Mouse (Mus musculus) cerebellum, postnatal 36 days (tissue): ENCODE measurements at regions not wholly inside any gene's neighbourhood (a gene's known extent, or its start where the extent isn't known, plus 50 kb on each side); places are given as distances from the start of the nearest gene placed in this dataset.
"Not testable (repeated sequence)": the region's sequence is repeated elsewhere in the genome, so short reads cannot be mapped to it uniquely, and the experiment has no call there.

ENCODE experiments used
- DNase-seq, 2 experiments: peaks; one replicate each; pipeline ENCODE4 v3.0.0; 2021 to 2022; ENCODE audit warnings: mixed read lengths in 2 of 2

- DNase-seq = no peak
Observed at GRCm38 (mm10) chr10:111354607-111355006, 56.1 kb downstream of the Bbs10 start.

- not testable (repeated sequence) for DNase-seq
Observed at GRCm38 (mm10) chr10:111358340-111358739, 59.9 kb downstream of the Bbs10 start.

GRCm38 (mm10) chr10:111361749-111362435 is 63.4 kb downstream of the Bbs10 start:
- no peak for DNase-seq

- no peak for DNase-seq
Observed at GRCm38 (mm10) chr10:111363729-111364617, 65.5 kb downstream of the Bbs10 start.

GRCm38 (mm10) chr10:111365011-111365410 is 66.5 kb downstream of the Bbs10 start:
- DNase-seq = no peak

- DNase-seq = not testable (repeated sequence)
Observed at GRCm38 (mm10) chr10:111369046-111369445, 70.6 kb downstream of the Bbs10 start.

- no peak for DNase-seq
Observed at GRCm38 (mm10) chr10:111378047-111378618, 79.7 kb downstream of the Bbs10 start.

- DNase-seq = peak; percentile 50 to 53
Observed at GRCm38 (mm10) chr10:111381689-111382088, 83.2 kb downstream of the Bbs10 start.

GRCm38 (mm10) chr10:111382206-111382930 is 83.9 kb downstream of the Bbs10 start:
- no peak for DNase-seq

GRCm38 (mm10) chr10:111385561-111385960 is 87.1 kb downstream of the Bbs10 start:
- no peak for DNase-seq

GRCm38 (mm10) chr10:111387869-111388538 is 85.0 kb upstream of the Nap1l1 start:
- DNase-seq = no peak

- no peak for DNase-seq
Observed at GRCm38 (mm10) chr10:111388545-111389320, 84.3 kb upstream of the Nap1l1 start.

- peak; percentile 16 to 18 for DNase-seq
Observed at GRCm38 (mm10) chr10:111389890-111390289, 83.1 kb upstream of the Nap1l1 start.

- no peak for DNase-seq
Observed at GRCm38 (mm10) chr10:111394421-111394820, 78.6 kb upstream of the Nap1l1 start.

GRCm38 (mm10) chr10:111405071-111405470 is 68.0 kb upstream of the Nap1l1 start:
- DNase-seq = no peak

GRCm38 (mm10) chr10:111408887-111409286 is 64.1 kb upstream of the Nap1l1 start:
- DNase-seq = no peak

- no peak for DNase-seq
Observed at GRCm38 (mm10) chr10:111409497-111409896, 63.5 kb upstream of the Nap1l1 start.

GRCm38 (mm10) chr10:111410121-111410520 is 62.9 kb upstream of the Nap1l1 start:
- no peak for DNase-seq

- no peak for DNase-seq
Observed at GRCm38 (mm10) chr10:111411533-111411932, 61.5 kb upstream of the Nap1l1 start.

- DNase-seq = no peak
Observed at GRCm38 (mm10) chr10:111416611-111417130, 56.4 kb upstream of the Nap1l1 start.
